Mouse (Mus musculus): Measurements from ENCODE around the gene Scn3b.

DNA sequence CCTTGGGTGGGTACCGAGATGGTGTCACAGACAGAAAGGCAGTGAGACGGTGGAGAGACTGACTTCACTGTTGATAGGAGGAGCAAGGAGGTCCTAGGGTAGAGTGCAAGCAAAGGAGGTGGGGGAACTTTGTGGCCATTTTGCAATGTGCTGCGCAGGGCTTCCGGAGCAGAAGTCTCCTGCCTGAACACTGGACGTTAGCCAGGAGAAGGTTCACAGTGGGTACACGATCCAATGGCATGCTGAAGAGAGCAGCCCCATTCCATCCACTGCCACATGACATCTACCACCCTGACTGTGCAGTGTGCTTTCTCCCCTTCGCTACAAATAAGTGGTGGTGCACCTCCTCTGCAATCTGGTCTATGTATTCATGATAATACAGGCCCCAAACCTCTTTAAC is 3.8 kb downstream of the Scn3b start:
- no peak for TF ChIP-seq POLR2A (IDR thresholded peaks at IDR 0.05; ENCODE audit: borderline replicate concordance, low read depth, low read length)
- no peak for TF ChIP-seq CTCF (IDR thresholded peaks at IDR 0.05; ENCODE audit: low read depth, low read length)
